Mouse (Mus musculus): Measurements from ENCODE around the gene Tnik.

Gene Tnik

GRCm38 (mm10) chr3:28265183-28265582 lies 2.2 kb downstream of the Tnik start:
- DNase-seq: peak in 1 of 2 experiments; percentile 4

DNA sequence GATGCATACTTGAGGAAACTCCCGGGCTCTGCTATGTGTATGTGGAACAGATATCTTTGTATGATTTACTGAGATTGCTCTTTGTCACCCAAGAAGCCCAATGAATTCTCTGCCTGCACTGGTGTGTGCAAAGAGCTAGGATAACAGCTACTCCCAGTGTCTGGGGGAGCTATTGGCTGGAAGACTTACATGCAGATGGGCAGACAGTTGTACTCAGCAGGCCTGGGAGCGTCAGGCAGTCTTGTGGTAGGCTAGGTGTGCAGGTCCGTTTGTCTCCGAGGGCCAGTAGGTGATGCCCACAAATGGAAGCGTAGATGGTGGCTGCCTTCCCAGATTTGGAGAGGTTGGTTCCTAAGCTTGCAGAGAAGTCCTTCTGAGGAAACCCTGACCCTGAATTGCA lies 2.6 kb downstream of the Tnik start:
- DNase-seq: no peak

- DNase-seq: no peak
Measured at GRCm38 (mm10) chr3:28267211-28267610, 4.2 kb downstream of the Tnik start.

DNA sequence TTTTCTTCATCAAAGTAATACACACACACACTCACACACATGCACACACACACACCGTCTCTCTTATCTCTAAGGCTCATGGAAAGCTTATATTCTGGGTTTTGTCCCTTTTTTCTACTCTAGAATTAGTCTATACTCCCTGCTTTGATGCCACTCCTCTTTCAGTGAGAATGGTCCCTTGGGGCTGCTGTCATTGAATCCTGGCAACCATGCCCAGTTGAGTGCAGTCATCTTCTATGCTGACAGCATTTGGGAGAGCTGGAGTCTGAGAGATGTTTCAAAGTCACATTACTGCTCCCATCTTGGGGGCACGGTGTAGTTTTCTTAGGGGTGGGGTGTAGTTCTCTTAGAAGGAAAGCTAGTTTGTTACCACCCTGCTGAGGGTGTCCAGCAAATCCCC lies 6.7 kb downstream of the Tnik start:
- no peak for DNase-seq

DNA sequence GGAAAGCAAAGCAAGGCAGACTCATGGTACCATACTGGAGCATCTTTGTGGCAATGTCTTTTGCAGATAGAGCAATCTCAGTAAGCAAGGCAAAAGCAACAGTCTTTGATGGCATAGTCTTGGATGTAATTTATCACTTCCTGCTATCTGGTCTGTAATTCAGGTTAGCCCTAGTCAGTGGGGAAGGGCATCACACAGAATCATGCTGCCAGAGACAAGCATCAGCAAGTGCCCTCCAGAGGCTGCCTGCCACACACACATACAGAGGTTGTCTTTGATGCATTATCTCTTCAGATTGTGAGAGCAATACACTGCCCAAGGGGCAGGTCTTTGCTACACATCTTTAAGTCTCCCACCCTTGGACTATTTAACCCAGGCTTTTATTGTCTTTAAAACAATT lies 8.9 kb downstream of the Tnik start:
- DNase-seq: no peak

DNA sequence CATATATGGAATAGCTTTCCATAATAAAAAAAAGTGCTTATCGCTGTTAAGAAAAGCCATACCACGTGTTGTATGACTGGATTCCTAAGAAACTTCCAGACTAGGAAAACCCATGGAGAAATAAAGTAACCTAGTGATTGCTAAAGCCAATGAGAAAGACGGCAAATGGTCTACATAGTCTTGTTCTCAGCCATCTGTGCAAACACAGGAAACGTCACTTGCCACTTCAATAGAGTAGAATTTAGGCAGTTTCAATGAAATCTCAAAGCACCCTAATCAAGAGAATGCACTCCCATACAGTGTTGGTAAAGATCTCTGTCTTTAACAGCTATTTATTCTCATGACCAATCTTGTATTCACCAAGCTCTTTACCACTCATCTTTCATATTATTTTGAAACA lies 11.7 kb downstream of the Tnik start:
- no peak for DNase-seq

DNA sequence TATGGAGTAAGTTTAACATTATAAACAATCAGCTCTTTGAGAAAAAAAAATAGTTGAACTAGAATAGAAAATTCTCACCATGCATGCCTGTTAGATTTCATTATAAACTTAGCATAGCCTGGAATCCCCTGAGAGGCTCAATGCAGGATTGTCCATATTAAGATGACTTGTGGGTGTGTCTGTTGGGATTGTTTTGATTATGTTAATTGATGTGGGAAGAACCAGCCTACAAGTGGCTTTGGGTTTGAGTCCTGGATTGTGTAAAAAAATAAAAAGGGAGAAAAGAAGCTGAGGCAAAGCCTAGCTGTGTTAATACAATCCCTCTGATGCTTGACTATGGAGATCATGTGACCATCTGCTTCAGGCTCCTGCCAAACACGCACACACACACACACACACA lies 26.7 kb downstream of the Tnik start:
- no peak for DNase-seq

DNA sequence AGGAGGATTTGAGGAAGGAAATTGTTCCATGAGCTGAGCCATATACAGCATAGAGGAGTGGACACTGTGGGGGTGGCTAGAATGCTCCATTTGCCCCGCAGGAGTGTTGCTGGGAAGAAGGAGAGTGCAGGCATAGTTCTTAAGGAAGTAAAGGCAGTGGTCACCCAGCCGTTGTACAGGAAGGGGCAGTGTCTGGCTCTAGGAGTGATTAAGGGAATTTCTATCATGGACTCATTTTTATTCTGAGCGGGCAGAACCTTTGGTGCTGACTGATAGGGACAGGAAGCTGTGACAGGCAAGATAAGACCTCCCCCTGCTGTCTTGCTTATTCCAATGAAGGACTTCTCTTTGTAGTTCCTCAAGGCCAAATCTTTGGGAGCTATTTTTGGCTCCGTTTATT lies 38.4 kb downstream of the Tnik start:
- DNase-seq: no peak

GRCm38 (mm10) chr3:28303915-28304314 lies 40.9 kb downstream of the Tnik start:
- DNase-seq: no peak

DNA sequence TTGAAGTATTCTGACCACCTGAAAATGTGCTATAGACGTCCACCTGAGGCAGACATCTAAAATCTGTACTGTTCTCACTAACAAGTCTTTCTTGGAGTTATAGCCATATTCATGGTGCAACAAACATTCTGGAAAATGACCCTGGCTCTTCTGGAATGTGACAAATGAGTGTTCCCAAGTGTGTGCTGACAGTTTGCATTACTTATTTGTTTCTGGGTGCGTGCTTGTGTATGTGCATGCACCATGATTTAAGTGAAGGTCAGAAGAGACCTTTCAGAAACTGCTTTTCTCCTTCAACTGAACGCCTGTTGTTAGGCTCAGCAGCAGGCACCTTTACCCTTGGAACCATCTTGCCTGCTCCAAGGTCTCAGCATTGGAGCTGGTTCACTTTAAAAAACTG lies 43.8 kb downstream of the Tnik start:
- DNase-seq: no peak

DNA sequence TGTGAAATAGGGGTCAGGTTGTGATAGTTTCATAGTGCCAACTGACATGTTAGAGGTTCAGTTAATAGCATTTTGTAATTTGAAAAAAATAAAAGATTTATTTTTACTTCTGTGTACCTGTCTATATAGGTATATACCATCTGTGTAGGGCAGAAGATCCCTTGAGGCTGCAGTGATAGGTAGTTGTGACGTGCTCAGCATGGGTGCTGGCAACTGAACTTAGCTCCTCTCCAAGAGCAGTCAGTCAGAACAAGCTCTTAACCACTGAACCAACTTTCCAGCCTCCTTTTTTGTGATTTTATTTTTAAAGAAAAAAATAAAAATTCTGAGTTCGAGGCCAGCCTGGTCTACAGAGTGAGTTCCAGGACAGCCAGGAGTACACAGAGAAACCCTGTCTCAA lies 51.4 kb downstream of the Tnik start:
- DNase-seq: no peak

GRCm38 (mm10) chr3:28317339-28317738 lies 54.3 kb downstream of the Tnik start:
- DNase-seq: no peak

- DNase-seq: no peak
Measured at GRCm38 (mm10) chr3:28321635-28322034, 58.6 kb downstream of the Tnik start.

GRCm38 (mm10) chr3:28325613-28326233 lies 62.7 kb downstream of the Tnik start:
- no peak for DNase-seq

- DNase-seq: no peak
Measured at GRCm38 (mm10) chr3:28332316-28332715, 69.3 kb downstream of the Tnik start.

- peak in 1 of 2 experiments; percentile 2 for DNase-seq
Measured at GRCm38 (mm10) chr3:28333869-28334268, 70.9 kb downstream of the Tnik start.

- no peak for DNase-seq
Measured at GRCm38 (mm10) chr3:28334547-28334946, 71.5 kb downstream of the Tnik start.

DNA sequence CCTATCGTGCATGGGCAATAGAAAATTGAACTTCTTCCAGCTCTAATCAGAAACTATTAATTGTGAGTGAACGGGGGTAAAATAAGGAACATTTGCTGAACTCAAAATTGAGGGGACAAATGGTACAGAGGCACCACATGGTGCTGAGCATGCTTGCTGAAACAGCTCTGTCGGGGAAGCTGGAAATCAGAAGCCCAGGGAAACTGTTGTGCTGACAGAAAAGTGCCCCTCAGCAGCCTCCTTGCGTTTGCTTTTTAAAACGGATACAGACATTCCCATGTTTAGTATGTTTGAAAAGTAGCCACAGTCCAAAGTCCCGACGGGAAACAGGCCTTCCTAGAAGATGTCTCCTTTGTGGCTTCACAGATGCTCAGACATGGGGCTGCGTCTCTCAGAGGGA lies 77.1 kb downstream of the Tnik start:
- no peak for DNase-seq

- no peak for DNase-seq
Measured at GRCm38 (mm10) chr3:28343204-28343603, 80.2 kb downstream of the Tnik start.

- no peak for DNase-seq
Measured at GRCm38 (mm10) chr3:28343661-28344060, 80.6 kb downstream of the Tnik start.

DNA sequence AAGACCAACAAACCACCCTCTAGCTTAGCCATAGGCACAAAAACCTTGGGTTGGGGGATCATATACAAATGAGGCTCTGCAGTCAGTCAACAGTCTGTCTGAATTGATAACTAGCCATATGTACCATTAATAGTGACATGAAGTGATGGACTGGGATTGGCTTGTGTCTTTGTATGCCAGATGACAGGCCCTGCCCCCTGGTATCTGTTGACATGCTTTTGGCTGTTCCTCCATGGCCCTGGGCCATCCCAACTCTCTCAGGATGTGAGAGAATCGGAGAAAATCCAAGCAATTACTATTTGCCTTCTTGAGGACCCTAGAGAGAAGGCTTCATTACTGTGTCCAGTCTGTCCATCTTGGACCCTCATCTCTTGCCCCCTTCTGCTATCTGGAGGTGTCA lies 82.4 kb downstream of the Tnik start:
- DNase-seq: no peak

DNA sequence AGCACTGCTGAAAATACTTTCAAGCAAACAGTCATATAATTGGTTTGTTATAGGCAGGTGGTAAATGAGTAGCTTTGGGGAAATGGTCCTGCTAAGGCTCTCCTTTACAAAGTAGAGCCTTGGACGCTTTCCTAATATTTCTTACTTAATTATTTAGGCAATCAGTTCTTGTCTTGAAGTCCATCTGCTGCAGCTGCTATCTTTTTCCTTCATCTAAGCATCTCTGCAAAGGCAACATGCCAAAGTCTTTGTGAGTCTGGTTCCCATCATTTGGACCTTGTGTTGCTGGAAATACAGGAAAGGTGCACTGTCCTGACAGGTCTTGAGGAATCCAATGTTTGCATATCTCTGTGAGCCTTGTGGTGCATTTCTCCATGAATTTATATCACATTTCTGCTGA lies 82.9 kb downstream of the Tnik start:
- no peak for DNase-seq

DNA sequence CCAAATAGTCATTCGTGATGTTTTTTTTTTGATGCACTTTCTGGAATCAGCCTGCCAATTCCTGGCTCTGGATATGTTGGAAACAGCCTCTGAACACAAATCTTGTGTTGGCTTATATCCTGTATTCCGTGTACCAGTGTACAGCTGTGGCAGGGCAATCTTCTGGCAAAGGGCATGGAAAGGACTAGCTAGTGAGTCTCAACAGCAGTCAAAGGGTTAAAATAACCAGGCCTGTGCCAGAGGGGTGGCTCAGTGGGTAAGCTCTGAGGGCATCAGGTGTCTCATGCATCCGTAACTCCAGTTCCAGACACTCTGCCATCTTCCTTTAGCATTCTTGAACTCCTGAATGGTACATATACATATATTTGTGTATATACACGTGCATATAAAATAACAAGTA lies 83.5 kb downstream of the Tnik start:
- DNase-seq: no peak

DNA sequence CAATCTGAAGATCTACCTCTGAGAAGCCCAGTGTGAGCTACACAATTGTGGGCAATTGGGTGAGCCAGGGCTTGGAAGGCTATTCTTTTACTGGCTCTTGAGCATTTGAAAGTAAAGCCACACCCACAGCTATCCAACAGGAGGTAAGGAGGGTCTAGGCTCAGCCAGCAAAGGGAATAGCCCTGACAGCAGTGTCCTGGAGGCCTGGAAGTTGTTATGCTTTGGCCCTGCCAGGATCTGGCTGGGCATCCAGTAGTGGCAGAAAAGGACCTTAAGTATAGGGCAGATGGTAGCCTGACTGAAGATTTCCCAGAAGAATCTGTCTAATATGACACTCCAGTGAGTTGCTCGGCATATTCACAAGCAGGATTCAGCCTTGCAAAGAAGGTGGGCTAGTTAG lies 85.7 kb downstream of the Tnik start:
- no peak for DNase-seq

- DNase-seq: no peak
Measured at GRCm38 (mm10) chr3:28350147-28350801, 87.3 kb downstream of the Tnik start.
